In genomic region chr2:30614151-30614923, GRCm38 (mm10) we compare ENCODE assay signal across 10 mouse cellular contexts. TPM values are rescaled to one million over a fixed set of nuclear protein-coding genes. Genes with fewer than 3 reads are reported as not detected.
DNase-seq lines count a peak whose midpoint lies in the region; ATAC-seq and TF ChIP-seq lines count a peak whose summit lies in the region.
"Had no signal": no experiment of that assay in that cellular context is flagged by ENCODE, and none has a peak within 500 bp of the region (broad histone marks: within the 10 kb centered on the region; RNA-seq: fewer than 3 reads in every experiment).

No protein-coding gene starts in this region.

- peak overlapping the region; percentile 57 for H3K9ac ChIP-seq in kidney, embryonic 16.5 days (replicated peaks; ENCODE audit: low read length)
- H3K9ac ChIP-seq in embryonic facial prominence, embryonic 12.5 days = peak overlapping the region; percentile 44; the same call in 1 of the 2 replicates
- peak overlapping the region; percentile 66 for H3K9ac ChIP-seq in hindbrain, embryonic 13.5 days
- H3K9ac ChIP-seq in midbrain, postnatal 0 days (replicated peaks; ENCODE audit: low read length, poor library complexity, severe bottlenecking) = peak overlapping the region; percentile 54

- H3K4me3 ChIP-seq in kidney, embryonic 16.5 days (ENCODE audit: low read length) = peak overlapping the region; percentile 27
- H3K4me3 ChIP-seq in embryonic facial prominence, embryonic 12.5 days = peak overlapping the region; percentile 21
- H3K4me3 ChIP-seq in hindbrain, embryonic 13.5 days = no peak overlapping the region
- no peak overlapping the region for H3K4me3 ChIP-seq in midbrain, postnatal 0 days (ENCODE audit: low read depth, low read length)

- WGBS in kidney, embryonic 16.5 days = 30% methylated on average over 9 of the region's 9 CpGs
- 46% methylated on average over 9 of the region's 9 CpGs for WGBS in embryonic facial prominence, embryonic 12.5 days
- WGBS in hindbrain, embryonic 13.5 days = 21% methylated on average over 9 of the region's 9 CpGs
- WGBS in midbrain, postnatal 0 days = 28% methylated on average over 9 of the region's 9 CpGs

- H3K36me3 ChIP-seq in kidney, embryonic 16.5 days (ENCODE audit: insufficient read depth, low read length) = no peaks in the 10 kb centered on the region
- no peaks in the 10 kb centered on the region for H3K36me3 ChIP-seq in embryonic facial prominence, embryonic 12.5 days
- H3K36me3 ChIP-seq in hindbrain, embryonic 13.5 days = no peaks in the 10 kb centered on the region
- no peaks in the 10 kb centered on the region for H3K36me3 ChIP-seq in midbrain, postnatal 0 days (ENCODE audit: insufficient read depth, low read length)

- TF ChIP-seq CTCF in midbrain, postnatal 0 days (IDR thresholded peaks at IDR 0.05) = no peak

- no peaks in the 10 kb centered on the region for H3K27me3 ChIP-seq in kidney, embryonic 16.5 days (ENCODE audit: insufficient read depth, low read length)
- H3K27me3 ChIP-seq in embryonic facial prominence, embryonic 12.5 days = no peaks in the 10 kb centered on the region
- no peaks in the 10 kb centered on the region for H3K27me3 ChIP-seq in hindbrain, embryonic 13.5 days
- no peaks in the 10 kb centered on the region for H3K27me3 ChIP-seq in midbrain, postnatal 0 days (ENCODE audit: insufficient read depth, low read length)
- H3K27me3 ChIP-seq: Patski had no signal

- peak overlapping the region; percentile 78 for H3K27ac ChIP-seq in kidney, embryonic 16.5 days (ENCODE audit: low read length)
- H3K27ac ChIP-seq in embryonic facial prominence, embryonic 12.5 days = peak overlapping the region; percentile 88
- H3K27ac ChIP-seq in hindbrain, embryonic 13.5 days = peak overlapping the region; percentile 91
- peak overlapping the region; percentile 86 for H3K27ac ChIP-seq in midbrain, postnatal 0 days (ENCODE audit: low read depth, low read length)

- ATAC-seq in kidney, embryonic 16.5 days (ENCODE audit: low FRiP score, low TSS enrichment) = no peak
- no peak; the same call in 1 of the 2 replicates for ATAC-seq in embryonic facial prominence, embryonic 12.5 days (ENCODE audit: insufficient number of reproducible peaks, insufficient read depth, low FRiP score, low TSS enrichment)
- ATAC-seq in hindbrain, embryonic 13.5 days (ENCODE audit: low FRiP score) = no peak
- peak; percentile 59; the same call in 1 of the 2 replicates for ATAC-seq in midbrain, postnatal 0 days (ENCODE audit: low FRiP score)
- ATAC-seq in erythroid progenitor cell, adult 5-6 weeks (replicated peaks; ENCODE audit: low FRiP score, poor library complexity, severe bottlenecking) = no peak
- ATAC-seq in megakaryocyte progenitor cell, adult 5-6 weeks (replicated peaks; ENCODE audit: poor library complexity) = no peak
- ATAC-seq: Patski had no signal

- DNase-seq in kidney, postnatal 25 days = no peak
- DNase-seq in midbrain, postnatal 0 days (ENCODE audit: low spot score) = no peak
- no peak for DNase-seq in T-cell, adult 2 months (ENCODE audit: low spot score)

- 0 out of 2 replicates have a peak, but pooled peaks cover under 1% of the 10 kb centered on the region for H3K9me3 ChIP-seq in kidney, embryonic 16.5 days (ENCODE audit: low read length)
- H3K9me3 ChIP-seq in embryonic facial prominence, embryonic 12.5 days = no peaks in the 10 kb centered on the region
- no peaks in the 10 kb centered on the region for H3K9me3 ChIP-seq in hindbrain, embryonic 13.5 days
- no peaks in the 10 kb centered on the region for H3K9me3 ChIP-seq in midbrain, postnatal 0 days (ENCODE audit: low read length)

- H3K4me2 ChIP-seq in kidney, embryonic 16.5 days (replicated peaks; ENCODE audit: low read depth, low read length) = peak overlapping the region; percentile 46
- peak overlapping the region; percentile 44 for H3K4me2 ChIP-seq in embryonic facial prominence, embryonic 12.5 days (replicated peaks)
- H3K4me2 ChIP-seq in hindbrain, embryonic 13.5 days = peak overlapping the region; percentile 47
- H3K4me2 ChIP-seq in midbrain, postnatal 0 days (ENCODE audit: low read depth, low read length, poor library complexity, severe bottlenecking) = peak overlapping the region; percentile 31

- peaks cover 34% of the 10 kb centered on the region for H3K4me1 ChIP-seq in kidney, embryonic 16.5 days (ENCODE audit: insufficient read depth, low read length)
- peaks cover 25% of the 10 kb centered on the region for H3K4me1 ChIP-seq in embryonic facial prominence, embryonic 12.5 days
- peaks cover 30% of the 10 kb centered on the region for H3K4me1 ChIP-seq in hindbrain, embryonic 13.5 days (replicated peaks)
- peaks cover 13% of the 10 kb centered on the region for H3K4me1 ChIP-seq in midbrain, postnatal 0 days (ENCODE audit: insufficient read depth, low read length)

RNA-seq across cellular contexts. Expression of gene Cstad, which starts 19.5 kb away (rescaled TPM):
- polyA plus RNA-seq in kidney, embryonic 16.5 days (2015; fragmentation: Nextera tagmentation; extraction: Ambion mirVana) = 1.5 and 2.5 TPM in 2 replicates
- 0.57 and 1.4 TPM in 2 replicates for polyA plus RNA-seq in embryonic facial prominence, embryonic 12.5 days (2016; fragmentation: Nextera tagmentation; extraction: Ambion mirVana)
- 0.77 and 0.83 TPM in 2 replicates for polyA plus RNA-seq in hindbrain, embryonic 13.5 days (2015; fragmentation: Nextera tagmentation; extraction: Ambion mirVana)
- total RNA-seq in midbrain, postnatal 0 days (2014; rRNA removed) = 0.55 and 2.2 TPM in 2 replicates
- 0.64 and 0.70 TPM in 2 replicates for polyA plus RNA-seq in midbrain, postnatal 0 days (2015; fragmentation: Nextera tagmentation; extraction: Ambion mirVana)
- total RNA-seq in erythroid progenitor cell, adult 5-6 weeks (2015; ENCODE audit: low replicate concordance) = not detected in 2 replicates
- total RNA-seq in erythroid progenitor cell, adult 5-6 weeks (2017; ENCODE audit: low replicate concordance) = not detected in 2 replicates
- total RNA-seq in megakaryocyte progenitor cell, adult 5-6 weeks (2015) = 1.3 TPM in 1 of 2 replicates, not detected in the other
- not detected in 2 replicates for total RNA-seq in megakaryocyte progenitor cell, adult 5-6 weeks (2017)
- polyA plus RNA-seq: liver, adult 2 months had no signal

Comparison
In these comparisons a context has a peak if more than half of its experiments do, and no peak if none do; other contexts are left out.
1. H3K4me3 ChIP-seq: peak in kidney, embryonic 16.5 days (single experiment) and embryonic facial prominence, embryonic 12.5 days (single experiment); none in hindbrain, embryonic 13.5 days (single experiment) and midbrain, postnatal 0 days (single experiment).
2. Peak in every context shown above with its lines, with median percentiles within 50 percentile points of each other: H3K27ac ChIP-seq, H3K4me2 ChIP-seq and H3K9ac ChIP-seq.